Mouse (Mus musculus) activated CD4-positive, CD25-positive, alpha-beta regulatory T cell (primary cell): ENCODE results near the gene Cnp. TPM values are rescaled to one million over a fixed set of nuclear protein-coding genes. Genes with fewer than 3 reads are reported as not detected.

ENCODE experiments used
- polyA plus RNA-seq, 2 experiments: library from polyadenylated mRNA; unstranded; fragments of 100-300 nt; shearing (Covaris generic); gene quantifications; one replicate each; pipeline ENCODE4 v1.2.1; 2017

The Cnp gene
- 100 to 1,000 TPM; 373 to 396 TPM for polyA plus RNA-seq

DNA sequence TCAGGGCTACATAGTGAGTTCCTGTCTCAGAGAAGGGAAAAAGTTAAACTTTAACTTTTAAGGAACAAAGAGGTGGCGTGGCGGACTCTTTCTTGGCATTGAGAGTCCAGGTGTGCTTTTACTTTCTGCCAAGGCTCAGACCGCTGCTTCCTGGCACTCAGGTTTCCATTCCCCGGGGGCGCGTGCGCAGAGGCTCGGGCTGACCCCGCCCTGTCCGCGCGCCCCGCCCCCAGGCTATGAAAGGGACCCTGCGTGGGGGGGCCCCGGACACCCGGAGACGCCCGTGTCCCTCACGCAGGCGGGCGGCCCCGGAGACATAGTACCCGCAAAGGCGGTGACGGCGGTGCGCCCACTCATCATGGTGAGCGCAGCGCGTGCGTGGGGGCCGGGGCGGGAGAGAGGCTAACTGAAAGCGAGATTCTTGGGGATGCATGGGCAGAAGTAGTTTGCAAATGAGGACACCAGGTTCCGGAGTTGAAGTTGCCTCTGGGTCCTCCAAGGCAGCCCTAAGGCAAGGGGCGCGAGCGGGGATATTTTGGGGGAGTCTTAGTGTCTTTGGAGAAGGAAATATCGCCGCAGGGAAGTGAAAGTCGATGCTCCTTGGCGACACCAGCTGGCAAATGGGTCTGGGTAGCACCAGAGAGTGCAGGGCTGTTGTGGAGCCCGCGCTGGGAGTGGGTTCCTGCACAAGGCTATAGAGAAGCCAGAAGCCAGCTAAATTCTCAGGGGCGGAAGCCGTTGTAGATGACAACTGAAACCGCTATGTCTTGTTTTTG lies at the start of gene Cnp:
Gene Cnp (plus strand): TSS at position 197 of the 776 bp plus-strand sequence.

DNA sequence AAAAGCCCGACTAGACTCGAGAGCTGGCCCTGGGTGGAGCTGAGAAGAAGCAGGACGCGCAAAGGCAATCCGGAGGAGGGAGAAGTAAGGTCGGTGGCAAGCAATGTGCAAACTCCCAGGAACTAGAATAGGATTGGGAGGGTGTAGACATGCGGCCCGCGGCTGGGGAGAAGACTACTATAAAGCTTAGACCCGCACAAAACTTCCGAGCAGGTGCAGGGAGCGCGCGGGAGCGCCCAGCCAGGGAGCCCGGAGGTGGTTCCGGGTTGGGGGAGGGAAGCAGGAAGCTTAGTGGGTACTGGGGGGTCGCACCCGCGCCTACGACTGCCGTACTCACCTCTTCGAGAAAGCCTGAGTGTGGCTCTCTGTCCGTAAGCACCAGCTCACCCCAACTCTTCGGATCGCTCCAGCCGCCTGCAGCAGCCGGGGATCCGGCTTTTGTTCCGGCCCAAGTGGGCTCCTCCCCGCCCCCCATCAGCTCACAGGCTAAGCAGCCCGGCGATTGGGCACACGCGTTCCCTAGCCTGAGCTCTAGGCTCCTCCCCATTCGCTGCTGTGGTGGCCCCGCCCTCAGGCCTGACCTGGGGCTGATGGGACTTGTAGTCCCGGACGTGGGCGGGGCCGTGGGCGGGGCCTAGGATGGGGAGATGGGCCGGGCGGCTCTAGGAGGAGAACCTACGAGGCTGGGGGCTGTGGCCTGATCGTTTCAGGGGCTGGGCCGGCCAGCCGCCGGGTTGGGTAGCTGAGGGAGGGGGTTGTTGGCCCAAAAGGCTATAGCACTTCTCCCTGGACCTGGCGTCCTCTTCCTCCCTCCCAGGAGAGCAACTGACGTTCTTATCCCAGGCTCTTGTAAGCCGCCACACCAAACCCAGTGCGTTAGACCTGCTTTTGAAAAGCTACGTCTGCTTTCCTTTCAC lies 47.0 kb upstream of the Cnp start, which contains the start of gene Acly:
Gene Acly (minus strand): TSS at position 543 of the 917 bp plus-strand sequence.

DNA sequence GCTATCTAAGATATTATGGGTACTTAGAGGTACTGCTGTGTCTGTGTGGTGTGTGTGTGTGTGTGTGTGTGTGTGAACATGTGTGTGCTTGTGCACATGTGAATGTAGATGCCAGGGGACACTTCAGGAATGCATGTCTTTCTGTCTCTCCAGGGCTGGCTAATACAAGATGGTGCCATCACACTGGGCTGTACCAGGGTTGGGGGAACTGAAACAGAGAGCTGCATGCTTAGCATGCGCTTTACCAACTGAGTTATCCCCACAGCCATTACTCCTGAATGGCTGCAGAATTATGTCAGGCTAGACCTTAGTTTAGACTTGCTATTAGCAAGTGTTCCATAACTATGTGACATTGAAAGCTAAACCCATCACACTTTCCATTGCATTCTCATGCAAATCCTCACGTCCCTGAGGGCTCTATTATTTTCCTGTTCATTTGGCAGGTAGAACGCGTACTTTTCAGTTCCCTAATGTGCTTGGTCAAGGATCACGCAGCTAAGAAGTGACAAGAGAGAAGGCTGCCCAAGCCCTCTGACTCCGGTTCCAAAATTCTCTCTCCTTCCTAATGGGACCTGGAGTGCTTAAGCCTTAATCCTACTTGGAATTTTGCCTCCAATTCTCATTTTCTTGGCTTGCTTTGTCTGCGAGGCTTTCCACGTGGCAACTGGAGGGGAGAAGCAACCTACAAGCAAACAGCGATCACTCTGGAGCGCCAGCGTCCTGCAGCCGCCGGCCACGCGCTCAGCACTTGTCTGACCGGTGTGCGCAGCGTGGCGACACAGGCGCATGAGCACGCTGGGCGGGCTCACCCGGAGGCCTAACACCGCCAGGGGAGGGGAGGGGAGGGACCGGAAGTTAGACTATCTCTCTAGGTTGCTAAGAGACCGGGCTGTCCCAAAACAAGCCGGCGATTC lies 29.6 kb upstream of the Cnp start, which contains the start of gene Ttc25:
Gene Ttc25 (plus strand): TSS at position 776 of the 914 bp plus-strand sequence.

DNA sequence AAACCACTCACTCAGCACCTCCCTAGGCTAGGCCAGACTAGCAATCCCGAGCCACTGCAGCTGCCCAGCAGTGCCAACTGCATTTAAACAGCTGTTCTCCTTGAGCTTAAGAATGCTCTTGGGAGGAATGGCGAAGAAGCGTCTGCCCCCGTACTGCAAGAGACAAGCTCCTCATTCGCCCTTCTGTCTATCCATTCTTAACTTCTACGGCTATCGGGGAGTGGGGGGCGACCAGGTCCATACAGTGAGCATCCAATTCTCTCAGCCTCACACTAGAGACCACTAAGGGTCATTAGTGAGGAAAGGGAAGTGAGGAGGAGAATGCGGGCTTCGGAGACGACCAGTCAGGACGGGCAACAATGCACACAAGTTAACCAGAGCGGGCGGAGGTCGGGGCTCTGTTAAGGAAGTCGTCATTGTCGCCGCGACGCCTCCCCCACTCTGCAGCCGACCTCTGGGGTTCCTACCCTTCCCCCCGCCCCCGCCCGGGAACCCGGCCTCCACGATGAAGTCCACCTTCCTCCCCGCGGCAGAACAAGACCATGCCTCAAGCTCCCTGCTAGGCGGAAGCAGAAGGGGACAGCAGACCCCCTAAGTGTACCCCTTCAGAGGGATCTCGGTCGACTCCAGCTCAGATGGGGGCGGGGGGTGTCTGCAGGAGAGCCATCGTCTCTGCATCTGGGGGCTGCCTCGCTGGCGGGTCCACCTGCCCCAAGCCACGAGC lies 44.2 kb downstream of the Cnp start, which contains the start of gene Nkiras2:
Gene Nkiras2 (plus strand): TSS at position 484 of the 724 bp plus-strand sequence.

DNA sequence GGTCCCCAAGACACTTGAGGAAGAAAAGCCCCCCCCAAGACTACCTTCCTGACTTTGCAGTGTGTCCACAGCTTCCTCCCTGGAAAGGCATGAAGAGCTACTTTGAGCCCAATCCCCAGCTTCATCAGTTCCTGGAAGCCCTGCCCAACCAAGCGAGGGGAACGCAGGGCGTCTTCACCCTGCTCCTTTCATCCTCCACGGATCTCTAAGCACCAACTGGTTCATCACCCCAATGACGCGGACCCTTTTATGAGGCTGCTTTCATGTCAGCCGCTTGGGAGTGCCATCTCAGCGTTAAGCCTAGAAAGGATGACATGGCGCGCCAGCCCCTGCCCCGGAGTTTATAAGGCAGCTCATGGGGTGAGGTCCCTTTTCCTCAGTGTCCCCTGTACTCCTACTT lies 45.3 kb downstream of the Cnp start, which contains the start of gene Dnajc7:
Gene Dnajc7 (minus strand): TSS at position 187 of the 400 bp plus-strand sequence.

Other genes with a start within 250 kb of the Cnp start
- gene Gast, start 240.5 kb upstream of the Cnp start, polyA plus RNA-seq, result not detected
- gene Hap1, start 218.8 kb upstream of the Cnp start, polyA plus RNA-seq, result 1 to 10 TPM in 1 of 2 experiments, under 1 TPM in 1; 0.79 to 1.9 TPM
- 1 to 10 TPM; 2.8 to 10.0 TPM for gene Jup, start 177.1 kb upstream of the Cnp start, polyA plus RNA-seq
- not detected for gene P3h4, start 160.1 kb upstream of the Cnp start, polyA plus RNA-seq
- gene Fkbp10, start 159.2 kb upstream of the Cnp start, polyA plus RNA-seq, result under 1 TPM; 0.12 to 0.48 TPM
- gene Nt5c3b, start 133.1 kb upstream of the Cnp start, polyA plus RNA-seq, result 100 to 1,000 TPM; 134 to 173 TPM
- gene Klhl10, start 133.0 kb upstream of the Cnp start, polyA plus RNA-seq, result under 1 TPM; 0.33 to 0.48 TPM
- gene Klhl11, start 102.2 kb upstream of the Cnp start, polyA plus RNA-seq, result 1 to 10 TPM; 2.4 to 4.5 TPM
- gene Acly, start 46.9 kb upstream of the Cnp start, polyA plus RNA-seq, result 100 to 1,000 TPM in 1 of 2 experiments, 10 to 100 TPM in 1; 94.4 to 139 TPM
- gene Ttc25, start 29.3 kb upstream of the Cnp start, polyA plus RNA-seq, result 1 to 10 TPM in 1 of 2 experiments, under 1 TPM in 1; 0.16 to 1.3 TPM
- gene Nkiras2, start 44.3 kb downstream of the Cnp start, polyA plus RNA-seq, result 10 to 100 TPM; 28.6 to 31.5 TPM
- gene Dnajc7, start 45.3 kb downstream of the Cnp start, polyA plus RNA-seq, result 100 to 1,000 TPM; 424 to 540 TPM
- gene Zfp385c, start 117.6 kb downstream of the Cnp start, polyA plus RNA-seq, result under 1 TPM; 0.23 to 0.85 TPM
- gene Dhx58, start 129.4 kb downstream of the Cnp start, polyA plus RNA-seq, result 10 to 100 TPM; 20.8 to 33.7 TPM
- gene Kat2a, start 137.6 kb downstream of the Cnp start, polyA plus RNA-seq, result 10 to 100 TPM; 41.8 to 50.3 TPM
- gene Hspb9, start 138.9 kb downstream of the Cnp start, polyA plus RNA-seq, result 1 to 10 TPM in 1 of 2 experiments, under 1 TPM in 1; 0.65 to 1.3 TPM
- gene Rab5c, start 163.3 kb downstream of the Cnp start, polyA plus RNA-seq, result 100 to 1,000 TPM in 1 of 2 experiments, 10 to 100 TPM in 1; 75.3 to 112 TPM
- gene Kcnh4, start 185.0 kb downstream of the Cnp start, polyA plus RNA-seq, result under 1 TPM in 1 of 2 experiments, not detected in 1; 0.04 TPM
- gene Hcrt, start 188.0 kb downstream of the Cnp start, polyA plus RNA-seq, result not detected
- 1 to 10 TPM; 1.2 to 4.5 TPM for gene Ghdc, start 196.1 kb downstream of the Cnp start, polyA plus RNA-seq